Mouse (Mus musculus) MEL (cell line): ENCODE measurements at regions not wholly inside any gene's neighbourhood (a gene's known extent, or its start where the extent isn't known, plus 50 kb on each side); places are given as distances from the start of the nearest gene placed in this dataset.

Source experiments
- DNase-seq: peaks from one replicate; pipeline ENCODE4 v3.0.0; 2011; ENCODE audit warnings: low read depth, low spot score
- H3K27ac ChIP-seq: 2 replicates; pipeline ENCODE4 v1.5.1; 2012; ENCODE audit warnings: low read depth, mild to moderate bottlenecking, control low read depth, low read length, moderate library complexity; ENCODE audit not compliant: control insufficient read depth
- H3K27me3 ChIP-seq, 2 experiments: fragments of 150-350 bp in 1 of 2; sonication (generic) in 1 of 2; 2 replicates each; pipeline ENCODE4 v1.6.1; 2012; ENCODE audit warnings: low read length in 2 of 2, mild to moderate bottlenecking in 2 of 2, improper control_type of control experiment in 1 of 2, moderate library complexity in 1 of 2; ENCODE audit not compliant: insufficient read depth in 2 of 2, control insufficient read depth in 1 of 2
- H3K36me3 ChIP-seq, 2 experiments: 2 replicates each; pipeline ENCODE4 v1.6.1; 2012 to 2014; ENCODE audit warnings: low read length in 2 of 2, improper control_type of control experiment in 1 of 2, inconsistent platforms in 1 of 2, mild to moderate bottlenecking in 1 of 2; ENCODE audit not compliant: insufficient read depth in 2 of 2, control insufficient read depth in 1 of 2
- H3K4me1 ChIP-seq, 2 experiments: fragments of 150-350 bp in 1 of 2; sonication (generic) in 1 of 2; 2 replicates each; pipeline ENCODE4 v1.6.1; 2012; ENCODE audit warnings: low read length in 2 of 2, improper control_type of control experiment in 1 of 2, mild to moderate bottlenecking in 1 of 2; ENCODE audit not compliant: insufficient read depth in 2 of 2, control insufficient read depth in 1 of 2
- H3K4me3 ChIP-seq, 2 experiments: fragments of 150-350 bp in 1 of 2; sonication (generic) in 1 of 2; 2 replicates each; pipeline ENCODE4 v1.5.1; 2012; ENCODE audit warnings: low read depth in 2 of 2, low read length in 2 of 2, mild to moderate bottlenecking in 2 of 2, moderate library complexity in 2 of 2, control low read depth in 1 of 2, improper control_type of control experiment in 1 of 2; ENCODE audit not compliant: control insufficient read depth in 1 of 2, insufficient read depth in 1 of 2
- H3K79me2 ChIP-seq: 2 replicates; pipeline ENCODE4 v1.6.1; 2012; ENCODE audit warnings: mild to moderate bottlenecking, low read length, moderate library complexity; ENCODE audit not compliant: control insufficient read depth, poor library complexity, insufficient read depth
- H3K9ac ChIP-seq: 2 replicates; pipeline ENCODE4 v1.6.1; 2012; ENCODE audit warnings: low read depth, mild to moderate bottlenecking, control low read depth, low read length, moderate library complexity; ENCODE audit not compliant: control insufficient read depth, poor library complexity, severe bottlenecking
- H3K9me3 ChIP-seq: fragments of 150-350 bp; sonication (generic); replicated peaks from 2 replicates; pipeline ENCODE4 v1.6.1; 2012; ENCODE audit warnings: mild to moderate bottlenecking, low read length, improper control_type of control experiment, moderate library complexity; ENCODE audit not compliant: insufficient read depth
- CHD1 ChIP-seq: IDR thresholded peaks from 2 replicates; pipeline ENCODE4 v1.6.1; 2012; ENCODE audit warnings: low read depth, mild to moderate bottlenecking, inconsistent platforms, low read length, improper control_type of control experiment
- CHD2 ChIP-seq: IDR thresholded peaks from 2 replicates; pipeline ENCODE4 v1.6.1; 2011; ENCODE audit warnings: low read length, improper control_type of control experiment
- E2F4 ChIP-seq: IDR thresholded peaks from 2 replicates; pipeline ENCODE4 v1.6.1; 2011; ENCODE audit warnings: low read depth, low read length, improper control_type of control experiment, borderline replicate concordance
- ELF1 ChIP-seq: IDR thresholded peaks from 2 replicates; pipeline ENCODE4 v1.6.1; 2014; ENCODE audit warnings: low read depth, mild to moderate bottlenecking, inconsistent platforms, low read length, improper control_type of control experiment, moderate library complexity
- GABPA ChIP-seq: IDR thresholded peaks from 2 replicates; pipeline ENCODE4 v1.6.1; 2012; ENCODE audit warnings: low read depth, mild to moderate bottlenecking, inconsistent platforms, low read length, improper control_type of control experiment, moderate library complexity
- MAZ ChIP-seq: IDR thresholded peaks from 2 replicates; pipeline ENCODE4 v1.6.1; 2012; ENCODE audit warnings: low read depth, mild to moderate bottlenecking, inconsistent platforms, low read length, improper control_type of control experiment
- MEF2A ChIP-seq: IDR thresholded peaks from 2 replicates; pipeline ENCODE4 v1.6.1; 2014; ENCODE audit warnings: low read depth, mild to moderate bottlenecking, inconsistent platforms, low read length, improper control_type of control experiment; ENCODE audit not compliant: poor library complexity, insufficient replicate concordance, severe bottlenecking; ENCODE audit errors: extremely low read depth
- MYB ChIP-seq: IDR thresholded peaks from 2 replicates; pipeline ENCODE4 v1.6.1; 2011; ENCODE audit warnings: mild to moderate bottlenecking, low read depth, low read length, improper control_type of control experiment
- NELFE ChIP-seq: IDR thresholded peaks from 2 replicates; pipeline ENCODE4 v1.6.1; 2011; ENCODE audit warnings: low read depth, low read length, improper control_type of control experiment
- POLR2AphosphoS2 ChIP-seq: IDR thresholded peaks from 2 replicates; pipeline ENCODE4 v1.6.1; 2011; ENCODE audit warnings: low read length, improper control_type of control experiment
- POLR2AphosphoS5 ChIP-seq: IDR thresholded peaks from 2 replicates; pipeline ENCODE4 v1.6.1; 2012; ENCODE audit warnings: low read depth, borderline replicate concordance, mild to moderate bottlenecking, inconsistent platforms, low read length, moderate library complexity, mixed read lengths
- RAD21 ChIP-seq: IDR thresholded peaks from 2 replicates; pipeline ENCODE4 v1.6.1; 2011; ENCODE audit warnings: mild to moderate bottlenecking, low read depth, low read length, improper control_type of control experiment
- SMC3 ChIP-seq: IDR thresholded peaks from 2 replicates; pipeline ENCODE4 v1.6.1; 2011; ENCODE audit warnings: low read depth, low read length, improper control_type of control experiment
- TCF12 ChIP-seq: IDR thresholded peaks from 2 replicates; pipeline ENCODE4 v1.6.1; 2014; ENCODE audit warnings: low read depth, mild to moderate bottlenecking, inconsistent platforms, low read length, improper control_type of control experiment, moderate library complexity
- USF2 ChIP-seq, 2 experiments: IDR thresholded peaks; 2 replicates each; pipeline ENCODE4 v1.6.1; 2011 to 2012; ENCODE audit warnings: improper control_type of control experiment in 2 of 2, low read length in 2 of 2, borderline replicate concordance in 1 of 2, inconsistent platforms in 1 of 2, low read depth in 1 of 2, mild to moderate bottlenecking in 1 of 2; ENCODE audit not compliant: insufficient read depth in 1 of 2
- ZC3H11A ChIP-seq: IDR thresholded peaks from 2 replicates; pipeline ENCODE4 v1.6.1; 2012; ENCODE audit warnings: low read depth, mild to moderate bottlenecking, inconsistent platforms, low read length, improper control_type of control experiment
- ZMIZ1 ChIP-seq: IDR thresholded peaks from 2 replicates; pipeline ENCODE4 v1.6.1; 2012; ENCODE audit warnings: low read depth, mild to moderate bottlenecking, inconsistent platforms, low read length, improper control_type of control experiment, moderate library complexity

DNA sequence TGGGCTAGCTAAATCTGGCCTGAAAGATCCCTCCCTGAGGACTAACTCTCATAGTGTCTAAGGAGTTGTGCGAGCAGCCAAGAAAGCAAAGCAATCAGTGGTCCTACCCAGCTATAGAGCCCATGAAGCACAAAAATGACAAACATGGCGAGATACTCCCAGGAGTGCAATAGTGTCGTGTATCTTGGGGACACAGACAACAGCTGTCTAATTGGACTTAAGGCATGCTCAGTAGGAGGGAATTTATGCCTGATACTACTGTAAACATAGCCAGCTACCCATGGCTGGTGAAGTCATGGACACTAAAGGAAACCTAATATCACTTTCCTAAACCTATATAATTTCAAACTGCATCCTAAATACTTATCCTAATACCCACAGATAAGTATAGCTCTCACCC, 69.1 kb upstream of the Ralgapa2 start:
- H3K27ac ChIP-seq, result no peak overlapping the region
- no peak overlapping the region for H3K4me3 ChIP-seq
- no peak for DNase-seq
- no peak for TF ChIP-seq CHD2
- no peak for TF ChIP-seq POLR2AphosphoS5
- no peak for TF ChIP-seq E2F4
- TF ChIP-seq NELFE, result no peak
- no peak for TF ChIP-seq SMC3
- TF ChIP-seq MAZ, result no peak
- no peak for TF ChIP-seq GABPA
- no peak for TF ChIP-seq MYB
- TF ChIP-seq ELF1, result no peak
- no peak for TF ChIP-seq CHD1
- H3K4me1 ChIP-seq, result no peaks in the 10 kb centered on the region
- no peaks in the 10 kb centered on the region for H3K36me3 ChIP-seq
- H3K9me3 ChIP-seq, result no peaks in the 10 kb centered on the region
- H3K79me2 ChIP-seq, result no peaks in the 10 kb centered on the region
- H3K9ac ChIP-seq, result no peak overlapping the region
- H3K27me3 ChIP-seq, result no peaks in the 10 kb centered on the region; a peak in 1 of 4 replicates

DNA sequence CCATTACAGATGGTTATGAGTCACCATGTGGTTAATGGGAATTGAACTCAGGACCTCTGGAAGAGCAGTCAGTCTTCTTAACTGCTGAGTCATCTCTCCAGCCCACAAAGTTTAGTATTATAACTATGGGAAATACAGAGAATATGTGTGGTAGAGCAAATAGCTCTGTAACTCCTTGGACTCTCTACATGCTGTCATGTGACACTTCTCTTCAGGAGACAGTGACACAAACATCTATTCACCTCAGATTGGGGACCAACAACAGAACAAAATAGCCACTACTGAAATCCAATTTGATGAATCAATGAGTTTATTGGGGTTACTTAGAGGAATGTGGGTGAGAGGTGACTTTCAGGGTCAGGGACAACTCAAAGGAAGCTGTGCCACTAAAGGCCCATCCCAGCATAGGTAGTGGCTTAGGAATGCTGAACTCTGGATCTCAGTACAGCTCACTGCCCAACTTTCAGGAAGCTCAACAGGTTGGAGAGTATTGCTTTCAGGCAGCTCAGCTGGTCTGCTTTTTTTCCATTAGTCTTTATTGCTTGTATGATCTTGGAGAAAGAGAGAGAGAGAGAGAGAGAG, 71.8 kb upstream of the Ralgapa2 start:
- TF ChIP-seq RAD21 (no peak), ZC3H11A (no peak), SMC3 (no peak), POLR2AphosphoS2 (no peak), USF2 (IDR thresholded peaks at IDR 0.05; ENCODE audit: borderline replicate concordance in 1 of 2, insufficient read depth in 1 of 2, low read depth in 1 of 2, low read length in 2 of 2) (no peak), TCF12 (no peak), ELF1 (no peak), E2F4 (no peak), CHD1 (no peak), ZMIZ1 (no peak), MEF2A (no peak)
- TF ChIP-seq, all 39 proteins: peak for 0
- Histone ChIP-seq H3K4me1 (no peaks in the 10 kb centered on the region), H3K4me3 (no peak overlapping the region), H3K9ac (no peak overlapping the region), H3K27ac (no peak overlapping the region), H3K36me3 (peaks cover 0 to 3% of the 10 kb centered on the region in 2 experiments; a peak in 2 of 4 replicates), H3K27me3 (no peaks in the 10 kb centered on the region; a peak in 1 of 4 replicates), H3K9me3 (no peaks in the 10 kb centered on the region), H3K79me2 (no peaks in the 10 kb centered on the region)
- DNase-seq, result no peak
